Mouse (Mus musculus) embryonic facial prominence, embryonic 11.5 days (tissue): Measurements from ENCODE around the gene 4930563M21Rik. TPM values are rescaled to one million over a fixed set of nuclear protein-coding genes. Genes with fewer than 3 reads are reported as not detected.

ENCODE experiments used
- ATAC-seq: fragments of 200-750 bp; cut with Nextera tagmentation; replicated peaks from 2 replicates; pipeline ENCODE4 v1.8.0; 2017; ENCODE audit warnings: low read depth; ENCODE audit not compliant: insufficient number of reproducible peaks, low FRiP score, low TSS enrichment
- DNase-seq: peaks from one replicate; pipeline ENCODE4 v3.0.0-alpha.2; 2015; ENCODE audit warnings: low spot score
- H3K27ac ChIP-seq: fragments of 300-500 bp; sonication (generic); replicated peaks from 2 replicates; pipeline ENCODE4 v1.5.1; 2014; ENCODE audit warnings: mild to moderate bottlenecking, low read depth, low read length, control low read depth
- H3K27me3 ChIP-seq: fragments of 300-500 bp; sonication (generic); 2 replicates; pipeline ENCODE4 v1.6.1; 2014; ENCODE audit warnings: mild to moderate bottlenecking, low read length, moderate library complexity, mixed read lengths; ENCODE audit not compliant: control insufficient read depth, insufficient read depth
- H3K36me3 ChIP-seq: fragments of 300-500 bp; sonication (generic); replicated peaks from 2 replicates; pipeline ENCODE4 v1.6.1; 2014; ENCODE audit warnings: low read depth, mild to moderate bottlenecking, low read length, moderate library complexity, mixed read lengths; ENCODE audit not compliant: control insufficient read depth, insufficient read depth
- H3K4me1 ChIP-seq: fragments of 300-500 bp; sonication (generic); 2 replicates; pipeline ENCODE4 v1.6.1; 2014; ENCODE audit warnings: low read length, mixed read lengths; ENCODE audit not compliant: control insufficient read depth, insufficient read depth
- H3K4me2 ChIP-seq: fragments of 300-500 bp; sonication (generic); 2 replicates; pipeline ENCODE4 v1.6.1; 2014; ENCODE audit warnings: low read depth, mild to moderate bottlenecking, control low read depth, low read length, moderate library complexity
- H3K4me3 ChIP-seq: fragments of 300-500 bp; sonication (generic); 2 replicates; pipeline ENCODE4 v1.5.1; 2014; ENCODE audit warnings: low read depth, low read length, control low read depth
- H3K9ac ChIP-seq: fragments of 300-500 bp; sonication (generic); replicated peaks from 2 replicates; pipeline ENCODE4 v1.6.1; 2014; ENCODE audit warnings: mild to moderate bottlenecking, control low read depth, low read length
- H3K9me3 ChIP-seq: fragments of 300-500 bp; sonication (generic); replicated peaks from 2 replicates; pipeline ENCODE4 v1.6.1; 2016; ENCODE audit warnings: mild to moderate bottlenecking, low read length, inconsistent platforms, mixed read lengths; ENCODE audit not compliant: control insufficient read depth
- polyA plus RNA-seq: library from polyadenylated mRNA; unstranded; fragments of >200 nt; fragmentation: Nextera tagmentation; extraction: Ambion mirVana; gene quantifications from 2 replicates; pipeline ENCODE4 v1.2.1, GENCODE M21; 2014

The 4930563M21Rik gene
- polyA plus RNA-seq, 1 experiment from 2014 or later = not detected

DNA sequence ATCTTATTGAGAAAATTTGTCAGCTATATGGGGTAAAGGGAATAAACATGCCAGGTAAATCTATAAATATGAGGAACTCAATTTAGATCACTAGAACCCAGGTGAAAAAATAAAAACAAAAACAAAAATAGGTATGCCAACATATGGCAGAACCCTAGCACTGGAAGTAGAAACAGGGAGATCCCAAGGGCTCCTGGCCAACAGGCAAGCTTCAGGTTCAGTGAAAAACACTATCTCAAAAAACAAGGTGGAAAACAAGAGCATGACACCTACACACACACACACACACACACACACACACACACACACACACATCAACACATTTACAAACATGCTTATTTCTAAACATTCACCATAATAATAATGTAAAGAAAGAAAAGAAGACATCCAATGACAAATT is 93.6 kb downstream of the 4930563M21Rik start:
- ATAC-seq = no peak
- Histone ChIP-seq H3K9me3 (no peaks in the 10 kb centered on the region), H3K27me3 (no peaks in the 10 kb centered on the region), H3K4me2 (no peak overlapping the region), H3K27ac (no peak overlapping the region), H3K36me3 (no peaks in the 10 kb centered on the region), H3K4me3 (no peak overlapping the region), H3K9ac (no peak overlapping the region), H3K4me1 (no peaks in the 10 kb centered on the region)
- DNase-seq = no peak

Other genes starting within 250 kb of the 4930563M21Rik start
- 9.9 and 13.2 TPM in 2 replicates for gene Scaper, start 72.4 kb downstream of the 4930563M21Rik start, polyA plus RNA-seq
- gene Rcn2, start 31.3 kb upstream of the 4930563M21Rik start, polyA plus RNA-seq = 361 and 370 TPM in 2 replicates
- gene Pstpip1, start 79.4 kb upstream of the 4930563M21Rik start, polyA plus RNA-seq = 0.31 and 0.32 TPM in 2 replicates
- 449 and 499 TPM in 2 replicates for gene Tspan3, start 154.9 kb upstream of the 4930563M21Rik start, polyA plus RNA-seq